Mouse (Mus musculus) layer of hippocampus, adult 11-12 months (tissue): ENCODE data around the gene Kazald1.

Source experiments
- DNase-seq: peaks from one replicate; pipeline ENCODE4 v3.0.0; 2022; ENCODE audit warnings: low spot score

Kazald1 gene

DNA sequence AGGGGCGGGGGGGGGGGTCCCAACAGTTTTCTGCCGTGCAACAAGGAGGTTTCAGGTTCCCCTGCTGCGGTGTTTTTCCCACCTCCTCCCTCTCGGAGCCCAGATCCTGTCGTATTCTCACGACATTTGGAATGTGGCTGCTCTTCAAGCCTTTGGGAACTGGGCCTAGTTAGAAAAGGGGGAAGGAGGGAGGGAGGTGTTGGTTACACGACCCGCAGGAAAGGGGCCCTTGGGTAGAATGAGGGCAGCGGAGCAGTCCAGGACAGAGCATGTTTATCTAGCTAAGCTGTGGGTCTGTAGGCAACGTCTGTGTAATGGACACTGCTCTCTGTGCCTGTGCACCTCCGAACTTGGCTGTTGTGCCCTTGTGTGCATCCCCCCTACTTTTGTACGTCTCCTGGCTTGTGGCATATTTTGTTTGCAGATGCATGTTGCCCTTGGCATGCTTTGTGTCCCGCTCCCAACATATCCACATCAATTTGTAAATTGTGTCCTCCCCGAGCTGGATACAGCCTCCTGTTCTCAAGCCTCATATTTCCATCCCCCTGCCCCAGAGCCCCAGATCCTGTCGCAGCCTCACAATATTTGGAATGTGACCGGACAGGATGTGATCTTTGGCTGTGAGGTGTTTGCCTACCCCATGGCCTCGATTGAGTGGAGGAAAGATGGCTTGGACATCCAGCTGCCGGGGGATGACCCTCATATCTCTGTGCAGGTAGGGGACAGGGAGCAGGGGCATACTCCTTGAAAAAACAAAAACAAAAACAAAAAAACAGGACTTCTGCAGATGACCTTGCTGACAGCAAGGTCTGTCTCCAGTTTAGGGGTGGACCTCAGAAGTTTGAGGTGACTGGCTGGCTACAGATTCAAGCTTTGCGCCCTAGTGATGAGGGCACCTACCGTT, 3.0 kb downstream of the Kazald1 start:
- no peak for DNase-seq

DNA sequence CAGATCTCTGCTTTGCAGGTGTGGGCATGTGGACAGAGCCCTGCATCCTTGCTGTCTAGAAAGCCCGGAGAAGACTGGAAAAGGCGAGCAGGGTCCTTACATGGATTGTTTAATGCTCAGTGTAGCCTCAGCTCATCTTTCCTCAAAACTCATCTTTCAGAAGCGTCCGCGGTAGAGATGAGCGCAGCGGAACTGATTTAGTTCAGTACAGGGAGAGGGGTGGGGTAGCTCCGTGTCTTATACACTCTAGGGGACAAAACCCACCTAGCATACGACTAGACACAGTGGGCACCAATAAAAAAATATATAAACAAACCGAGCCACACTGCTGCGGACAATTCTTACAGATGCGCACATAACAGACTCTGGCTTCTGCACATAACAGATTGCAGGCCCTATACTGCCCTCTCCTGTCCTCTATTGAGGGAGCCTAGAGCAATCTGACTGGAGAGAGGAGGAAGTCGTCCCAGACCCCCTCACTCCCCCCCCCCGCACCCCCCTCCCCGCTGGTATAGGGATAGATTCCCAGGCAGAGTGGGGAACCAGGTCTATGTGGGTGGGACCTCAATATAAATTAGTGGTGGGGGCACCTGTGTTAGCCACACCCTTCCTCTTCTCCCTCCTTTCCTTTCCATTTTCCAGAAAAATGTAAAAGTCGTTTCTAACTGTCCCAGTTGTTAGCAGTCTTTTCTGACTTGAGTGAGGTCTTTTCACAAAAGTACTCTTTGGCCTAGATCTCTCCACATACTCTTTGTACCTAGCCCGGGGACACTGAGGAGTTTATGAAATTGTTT, 4.1 kb downstream of the Kazald1 start:
- no peak for DNase-seq

DNA sequence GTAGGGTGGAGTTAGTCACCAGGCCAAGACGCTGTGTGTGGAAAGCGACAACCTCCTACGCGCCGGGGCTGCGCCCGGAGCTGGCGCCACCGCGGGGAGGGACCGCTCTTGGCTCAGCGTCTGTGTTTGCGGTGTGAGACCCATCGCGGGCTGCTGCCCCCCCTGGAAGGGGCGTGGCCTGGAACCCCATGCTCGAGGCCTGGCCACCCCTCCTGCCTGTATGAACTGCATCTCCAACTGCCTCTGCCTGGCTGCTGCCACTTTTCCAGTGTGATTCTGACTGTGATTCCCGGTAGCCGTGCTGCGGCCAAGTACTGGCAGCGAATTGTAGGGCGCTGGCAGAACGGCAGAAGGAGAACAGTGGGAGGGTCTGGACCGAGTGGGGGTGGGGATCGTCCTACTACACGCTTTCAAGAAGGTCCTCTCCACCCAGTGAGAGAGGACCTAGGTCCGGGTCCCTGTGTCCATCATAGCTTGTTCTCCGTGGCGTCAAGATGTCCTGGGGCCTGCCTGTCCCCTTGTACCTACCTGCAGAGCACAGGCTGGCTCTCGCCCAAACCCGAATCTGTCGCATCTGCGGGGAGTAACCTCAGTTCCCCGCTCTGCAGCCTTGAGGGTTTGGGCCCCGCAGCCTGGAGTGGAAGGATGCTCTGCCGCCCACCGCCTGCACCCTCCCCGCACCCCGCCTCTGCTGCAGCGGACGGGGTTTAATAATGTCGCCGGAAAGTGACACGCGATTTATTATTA, 4.9 kb downstream of the Kazald1 start:
- peak; percentile 35 for DNase-seq

DNA sequence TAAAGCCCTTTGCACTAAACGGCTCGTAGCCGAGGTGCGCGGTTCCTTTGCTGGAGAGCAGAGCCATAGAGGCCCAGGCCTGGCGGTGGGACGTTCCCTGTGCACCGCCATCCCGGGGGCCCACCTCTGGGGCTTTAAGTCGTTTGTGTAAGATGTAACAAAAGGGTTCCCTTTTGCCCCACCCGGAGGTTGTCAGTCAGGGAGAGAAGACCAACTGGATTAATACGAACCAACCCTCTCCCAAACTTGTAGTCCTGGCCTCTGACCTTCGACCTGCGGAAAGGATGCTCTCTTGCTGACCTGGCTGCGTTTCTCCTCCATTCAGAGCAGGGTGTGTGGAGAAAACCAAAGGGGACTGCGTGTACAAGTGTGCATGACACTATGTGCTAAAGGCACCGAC, 5.7 kb downstream of the Kazald1 start:
- DNase-seq = no peak

DNA sequence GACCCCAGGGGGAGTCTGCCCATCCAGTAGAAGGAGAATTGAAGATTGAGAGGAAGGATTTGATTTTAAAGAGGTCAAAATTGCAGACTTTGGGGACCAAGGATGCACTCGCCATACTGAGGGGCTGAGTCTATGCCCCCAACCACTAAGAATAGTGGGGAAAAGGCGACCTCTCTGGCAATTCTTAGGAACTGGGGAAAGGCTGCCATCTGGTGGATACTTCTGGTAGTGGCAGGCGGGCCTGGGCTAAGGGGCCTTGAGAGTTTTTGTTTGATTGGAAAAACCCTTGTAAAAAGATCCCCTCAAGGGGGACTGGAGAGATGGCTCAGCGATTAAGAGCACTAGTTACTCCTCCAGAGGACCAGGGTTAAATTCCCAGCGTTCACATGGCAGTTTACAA, 6.2 kb downstream of the Kazald1 start:
- peak; percentile 68 for DNase-seq

DNA sequence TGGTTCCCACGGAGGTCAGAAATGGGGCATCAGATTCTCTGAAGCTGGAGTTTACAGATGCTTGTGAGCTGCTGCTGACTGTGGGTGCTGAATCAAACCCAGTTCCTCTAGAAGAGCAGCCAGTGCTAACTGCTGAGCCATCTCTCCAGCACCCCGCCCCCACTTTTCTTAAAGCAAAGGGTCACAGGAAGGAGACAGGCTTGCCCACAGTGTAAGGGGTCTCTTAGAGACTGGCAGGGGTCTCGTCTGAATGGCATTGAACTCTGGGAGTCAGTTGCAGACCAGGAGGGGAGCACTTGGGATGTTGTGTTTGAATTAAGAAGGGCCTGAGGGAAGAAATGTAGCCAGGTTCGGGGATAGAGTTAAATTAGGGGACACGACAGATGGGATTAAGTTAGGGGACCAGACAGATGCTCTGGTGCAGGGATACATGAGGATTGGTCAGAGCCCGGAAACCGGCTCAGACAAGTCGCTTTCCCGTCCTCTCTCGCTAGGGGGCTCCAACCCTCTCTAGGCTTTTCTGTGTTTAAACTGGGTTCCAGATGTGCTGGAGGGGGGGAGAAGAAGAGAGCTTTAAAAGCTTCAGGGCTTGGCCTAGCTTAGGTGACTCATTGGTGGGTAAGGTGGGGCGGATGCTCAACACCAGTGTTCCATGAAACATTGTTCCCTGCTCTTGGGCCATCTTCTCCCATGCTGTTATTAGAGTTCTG, 7.0 kb downstream of the Kazald1 start:
- peak; percentile 36 for DNase-seq

DNA sequence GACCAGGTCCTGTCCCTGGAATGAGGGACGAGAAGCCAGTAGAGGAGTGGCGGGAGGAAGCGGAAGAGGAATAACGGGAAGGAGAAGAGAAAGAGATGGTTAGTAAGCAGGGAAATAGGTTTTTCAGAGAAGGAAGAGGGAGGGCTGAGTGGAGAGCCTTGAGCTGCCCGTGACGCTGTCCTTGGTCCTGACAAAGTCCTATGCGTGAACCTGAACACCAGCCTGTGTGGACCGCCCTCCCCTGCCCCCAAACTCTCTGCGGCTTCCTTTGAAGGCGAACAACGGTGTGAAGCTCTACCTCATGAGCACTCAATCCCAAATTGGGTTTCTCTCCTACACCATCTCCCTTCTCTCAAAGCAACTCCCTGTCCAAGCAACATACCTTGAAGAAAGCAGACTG, 22.8 kb downstream of the Kazald1 start:
- no peak for DNase-seq

DNA sequence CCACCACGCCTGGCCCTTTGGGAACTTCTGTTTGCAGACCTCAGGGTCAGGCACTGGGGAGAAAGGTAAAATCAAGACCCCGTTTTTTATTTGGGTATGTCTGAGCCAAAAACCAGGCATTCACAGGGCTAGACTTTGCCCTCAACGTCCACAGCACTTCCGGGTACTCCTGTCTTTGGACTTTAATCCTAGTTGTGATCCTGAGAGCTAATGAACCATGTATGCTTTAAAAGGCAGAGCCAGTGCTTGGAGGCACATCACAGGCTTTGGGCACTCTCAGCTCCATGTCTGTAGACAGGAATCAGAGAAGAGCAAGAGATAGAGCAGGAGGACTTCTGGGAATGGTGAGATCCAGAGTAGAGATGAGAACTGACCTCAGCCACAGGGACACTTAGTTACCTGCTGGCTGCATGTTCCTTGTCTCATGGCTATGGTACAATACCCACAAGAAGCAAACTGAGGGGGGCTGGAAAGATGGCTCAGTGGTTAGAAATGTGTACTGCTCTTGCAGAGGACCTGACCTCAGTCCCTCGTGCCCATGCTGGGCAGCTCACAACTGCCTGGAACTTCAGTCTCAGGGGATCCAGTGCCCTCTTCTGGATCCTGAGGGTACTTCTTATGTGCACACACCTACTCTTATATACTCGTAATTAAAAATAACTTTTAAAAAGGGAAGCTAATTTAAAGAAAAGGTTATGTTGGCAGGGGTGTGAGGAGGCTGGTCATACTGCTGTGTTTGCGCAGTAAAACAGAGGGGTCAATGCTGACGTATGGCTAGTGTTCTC, 25.6 kb downstream of the Kazald1 start:
- DNase-seq = no peak

DNA sequence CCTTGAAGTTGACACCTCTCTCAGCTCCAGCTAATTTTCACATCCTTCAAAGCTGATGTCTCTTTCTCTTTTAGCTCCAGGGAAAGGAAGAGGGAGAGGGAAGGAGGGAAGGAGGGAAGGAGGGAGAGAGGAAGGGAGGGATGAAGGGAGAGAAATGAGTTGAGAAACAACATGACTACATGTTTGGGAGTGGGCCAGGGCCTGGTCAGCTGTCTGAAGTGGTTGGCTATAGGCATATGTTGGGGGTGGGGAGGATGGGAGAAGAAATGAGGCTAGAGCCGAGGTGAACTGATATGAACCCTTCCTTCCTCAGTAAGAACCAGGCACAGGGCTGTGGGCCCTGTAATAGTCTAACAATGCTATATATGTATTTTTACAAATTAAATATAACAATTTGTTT, 30.6 kb downstream of the Kazald1 start:
- DNase-seq = no peak

DNA sequence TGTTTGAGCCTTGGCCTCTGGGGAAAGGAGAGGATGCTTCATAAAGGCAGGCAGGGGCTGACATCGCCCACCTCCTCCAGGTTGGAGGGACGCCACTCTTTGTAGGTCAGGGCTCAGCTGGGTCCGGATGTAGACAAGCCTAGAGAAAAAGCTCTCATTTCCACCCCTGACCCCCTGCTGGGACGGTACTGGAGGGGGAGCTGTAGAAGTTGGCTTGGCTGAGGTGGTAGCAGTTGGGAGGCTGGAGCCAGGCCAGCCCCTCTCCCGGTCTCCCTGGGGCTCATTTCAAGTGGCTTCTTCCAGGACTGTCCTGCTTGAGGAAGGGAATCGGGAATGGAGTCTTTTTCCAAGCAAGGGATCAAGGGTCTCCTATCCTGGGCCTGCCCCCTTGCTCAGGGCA, 31.6 kb downstream of the Kazald1 start:
- no peak for DNase-seq

DNA sequence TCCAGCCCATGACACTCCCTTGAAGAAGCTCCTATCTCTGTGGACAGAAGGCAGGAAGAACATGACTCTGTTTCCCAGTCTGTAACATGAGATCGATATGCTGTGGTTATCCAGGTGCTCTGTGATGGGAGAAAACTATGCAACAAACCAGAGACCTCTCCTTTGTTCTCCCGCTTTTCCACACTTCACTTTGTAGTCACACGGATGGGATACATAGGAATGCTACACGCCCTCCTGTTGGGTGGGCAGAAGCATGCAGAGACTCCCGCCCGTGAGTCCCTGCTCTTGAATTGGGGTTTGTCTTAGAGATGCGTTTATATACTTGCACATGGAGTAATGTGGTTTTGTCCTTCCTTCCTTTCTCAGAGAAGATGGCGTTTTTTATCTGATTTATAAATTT, 35.6 kb downstream of the Kazald1 start:
- DNase-seq = no peak

DNA sequence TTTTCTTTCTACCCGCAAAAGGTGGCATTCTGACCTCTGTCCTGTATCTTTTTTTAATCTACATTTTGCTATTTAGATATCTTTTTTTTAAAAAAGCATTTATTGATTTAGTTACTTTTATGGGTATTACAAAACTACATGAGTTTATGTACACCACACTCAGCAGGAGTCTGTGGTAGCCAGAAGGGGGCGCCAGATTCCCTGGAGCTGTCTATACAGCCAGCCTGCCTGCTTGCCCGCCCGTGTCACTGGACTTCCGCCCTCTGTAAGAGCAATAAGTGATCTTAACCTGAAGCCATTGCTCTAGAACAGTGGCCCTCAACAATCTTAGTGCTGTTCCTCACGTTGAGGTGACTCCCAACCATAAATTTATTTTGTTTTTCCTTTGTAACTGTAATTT, 37.4 kb downstream of the Kazald1 start:
- no peak for DNase-seq

DNA sequence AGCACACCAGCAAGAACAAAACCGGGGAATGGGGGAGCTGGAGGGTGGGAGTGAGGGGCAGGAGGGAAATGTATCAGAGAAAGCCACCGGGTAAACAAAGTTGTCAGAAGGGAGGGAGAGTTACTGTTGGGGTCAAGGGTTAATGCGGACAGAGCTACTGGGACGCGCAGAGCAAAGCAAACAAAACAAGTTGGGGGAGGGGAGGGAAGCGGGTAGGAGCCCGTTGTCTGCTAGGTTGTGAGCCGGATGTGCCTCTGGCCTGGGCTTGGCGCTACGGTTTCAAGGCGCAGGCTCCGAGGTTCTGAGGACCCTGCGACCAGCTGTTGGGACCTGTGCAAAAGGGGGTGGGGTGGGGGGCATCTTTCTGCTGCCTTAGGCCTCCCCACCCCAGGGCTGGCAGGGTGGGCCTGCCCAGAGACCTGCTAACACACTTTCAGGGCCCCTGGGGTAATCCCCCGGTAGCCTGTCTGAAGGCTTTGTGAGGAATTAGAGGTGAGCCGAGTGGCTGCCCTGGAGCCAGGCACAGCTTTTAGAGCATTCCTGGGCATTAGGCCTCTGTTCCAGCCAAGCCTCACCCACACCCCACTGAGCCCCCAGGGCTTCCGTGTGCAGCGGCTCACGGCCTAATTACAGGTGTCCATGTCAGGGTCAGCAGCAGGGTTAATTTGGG, 38.9 kb downstream of the Kazald1 start:
- no peak for DNase-seq

DNA sequence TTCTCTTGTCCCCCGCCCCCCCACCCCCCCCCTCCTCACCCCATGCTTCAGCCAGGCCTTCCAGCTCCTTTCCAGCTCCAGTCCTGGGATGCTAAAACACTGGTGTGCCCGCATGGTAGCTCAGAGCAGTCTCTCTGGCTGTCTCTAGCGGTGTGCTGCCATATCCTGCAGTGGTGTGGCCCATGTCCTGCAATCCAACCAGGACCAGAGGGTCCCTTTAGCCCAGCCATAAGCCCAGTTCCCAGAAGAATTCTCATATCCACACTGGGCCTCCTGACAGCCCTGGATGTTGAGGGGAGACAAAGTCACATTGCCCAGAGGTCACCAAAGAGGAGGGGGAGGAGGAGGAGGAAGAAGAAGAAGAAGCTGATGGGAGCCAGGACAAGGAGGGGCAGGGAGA, 39.7 kb downstream of the Kazald1 start:
- no peak for DNase-seq

DNA sequence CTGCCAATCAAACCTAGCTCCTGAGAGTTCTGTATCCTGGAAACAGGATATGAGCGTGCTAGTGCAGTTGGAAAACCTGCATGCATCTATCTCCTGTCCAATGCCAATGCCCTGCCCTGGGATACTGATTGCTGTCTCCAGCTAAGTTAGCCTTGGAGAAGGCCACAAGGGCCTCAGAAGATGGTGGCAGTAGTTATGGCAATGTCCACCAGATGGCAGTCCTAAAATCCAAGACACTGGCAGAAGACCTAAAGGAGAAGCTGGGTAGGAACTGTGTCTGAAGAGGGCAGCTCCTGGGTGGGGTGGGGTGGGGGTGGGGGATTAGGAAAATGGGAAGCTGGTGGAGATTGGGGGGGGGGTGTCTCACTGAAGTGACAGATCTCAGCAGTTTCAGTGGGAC, 41.8 kb downstream of the Kazald1 start:
- DNase-seq = peak; percentile 25
